Mouse (Mus musculus) embryonic fibroblast, embryonic 13.5 days (primary cell): Measurements from ENCODE around the gene Mas1.

Experiments used
- CTCF ChIP-seq: IDR thresholded peaks from 2 replicates; pipeline ENCODE4 v1.5.1; 2011; ENCODE audit warnings: mild to moderate bottlenecking, control low read depth, low read length, moderate library complexity, borderline replicate concordance; ENCODE audit not compliant: insufficient read depth
- POLR2A ChIP-seq: IDR thresholded peaks from 2 replicates; pipeline ENCODE4 v1.6.1; 2011; ENCODE audit warnings: low read depth, mild to moderate bottlenecking, control low read depth, low read length, moderate library complexity

GRCm38 (mm10) chr17:12832231-12832630 is 35.7 kb downstream of the Mas1 start:
- no peak for TF ChIP-seq CTCF
- no peak for TF ChIP-seq POLR2A
